Mouse (Mus musculus): ENCODE results near the gene Chrnb2.

- no peak for TF ChIP-seq CTCF (IDR thresholded peaks at IDR 0.05; ENCODE audit: control insufficient read depth, insufficient read depth, low read length)
- no peak for TF ChIP-seq POLR2A (IDR thresholded peaks at IDR 0.05; ENCODE audit: borderline replicate concordance, control insufficient read depth, low read depth, low read length)
These were observed 10.0 kb upstream of the Chrnb2 start for GRCm38 (mm10) chr3:89774236-89774960.
